Mouse (Mus musculus) spleen, adult 2 months (tissue): Measurements from ENCODE around the gene Nkrf. TPM values are rescaled to one million over a fixed set of nuclear protein-coding genes. Genes with fewer than 3 reads are reported as not detected.
A peak's percentile ranks its signal among the peaks of the same experiment; 100 is the strongest.

ENCODE experiments used
- DNase-seq, 2 experiments: peaks; one replicate each; pipeline versions ENCODE4 v3.0.0 to v3.0.0-alpha.2; 2012 to 2021; ENCODE audit warnings: low spot score in 2 of 2, low read depth in 1 of 2
- H3K27ac ChIP-seq: fragments of 200-500 bp; 2 replicates; pipeline ENCODE4 v1.5.1; 2012; ENCODE audit warnings: low read length, inconsistent platforms; ENCODE audit not compliant: insufficient read depth
- H3K27me3 ChIP-seq: fragments of 200-500 bp; 2 replicates; pipeline ENCODE4 v1.6.1; 2012; ENCODE audit warnings: mild to moderate bottlenecking, moderate library complexity, low read length, inconsistent platforms; ENCODE audit not compliant: control insufficient read depth, insufficient read depth
- H3K36me3 ChIP-seq: fragments of 200-500 bp; 2 replicates; pipeline ENCODE4 v1.6.1; 2012; ENCODE audit warnings: mild to moderate bottlenecking, low read length, inconsistent platforms; ENCODE audit not compliant: control insufficient read depth, insufficient read depth
- H3K4me1 ChIP-seq: fragments of 200-500 bp; 2 replicates; pipeline ENCODE4 v1.6.1; 2011; ENCODE audit warnings: inconsistent platforms; ENCODE audit not compliant: control insufficient read depth, insufficient read depth, insufficient read length
- H3K4me3 ChIP-seq: fragments of 200-500 bp; 2 replicates; pipeline ENCODE4 v1.5.1; 2011; ENCODE audit warnings: mild to moderate bottlenecking, inconsistent platforms; ENCODE audit not compliant: insufficient read depth, insufficient read length; ENCODE audit errors: extremely low read depth
- CTCF ChIP-seq: fragments of 200-500 bp; IDR thresholded peaks from 2 replicates; pipeline ENCODE4 v1.5.1; 2011; ENCODE audit warnings: mild to moderate bottlenecking, inconsistent platforms; ENCODE audit not compliant: insufficient read depth, insufficient read length, insufficient replicate concordance; ENCODE audit errors: extremely low read depth
- POLR2A ChIP-seq: fragments of 200-500 bp; IDR thresholded peaks from 2 replicates; pipeline ENCODE4 v1.6.1; 2011; ENCODE audit warnings: low read depth, low read length, inconsistent platforms
- WGBS: fragments of 180-500 bp; shearing (Covaris S2); methylation state at CpG from one replicate; pipeline ENCODE4 v1.1.7; 2018; 5-methylcytosine and 5-hydroxymethylcytosine counted together
- polyA plus RNA-seq: library from polyadenylated mRNA; depleted of rRNA; stranded (reverse); fragments of >200 nt; gene quantifications from 2 replicates; pipeline ENCODE4 v1.2.3, GENCODE M21; 2012; rRNA removed

Nkrf gene
- polyA plus RNA-seq, 1 experiment, result 0.46 TPM

DNA sequence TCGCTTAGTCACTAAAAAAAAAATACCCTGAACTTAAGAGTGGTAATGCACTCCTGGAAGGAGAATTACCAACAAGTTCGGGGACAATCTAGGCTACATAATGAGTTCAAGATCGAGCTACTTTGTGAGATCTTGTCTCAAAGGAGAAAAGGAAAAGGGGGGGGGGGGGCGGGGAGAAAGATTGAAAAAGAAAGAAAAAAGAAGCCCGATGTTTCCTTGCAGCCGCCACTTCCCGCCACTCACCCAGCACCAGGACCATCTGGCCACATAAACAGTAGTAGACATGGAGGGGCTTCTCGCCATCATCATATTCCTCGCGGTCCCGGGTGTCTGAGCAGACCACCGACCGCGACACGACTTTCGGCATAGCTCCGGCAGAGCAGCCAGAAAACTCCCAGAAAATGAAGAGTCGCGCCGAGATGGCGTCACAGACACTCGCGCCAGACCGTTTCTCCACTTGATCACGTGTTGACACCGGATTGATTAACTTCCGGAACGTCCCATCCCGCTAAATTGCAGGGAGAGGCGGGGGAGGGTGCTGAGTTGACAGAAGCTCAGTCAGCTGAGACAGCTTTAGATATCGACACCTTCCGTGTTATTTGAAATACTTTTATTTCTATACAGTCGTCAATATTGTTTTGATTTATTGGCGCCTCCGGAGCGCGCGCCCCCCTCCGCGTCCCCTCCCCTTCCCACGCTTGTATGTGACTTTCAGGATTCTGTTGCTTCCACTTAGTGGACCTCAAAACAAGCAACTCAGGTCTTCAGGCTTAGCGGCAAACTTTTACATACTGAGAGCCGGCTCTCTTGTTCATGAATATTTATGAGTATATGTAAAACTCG, 38.7 kb downstream of the Nkrf start:
- Histone ChIP-seq H3K27me3 (no peaks in the 10 kb centered on the region), H3K36me3 (no peaks in the 10 kb centered on the region), H3K27ac (peak overlapping the region; percentile 83), H3K4me3 (peak overlapping the region; percentile 66), H3K4me1 (no peaks in the 10 kb centered on the region)
- TF ChIP-seq CTCF (no peak), POLR2A (no peak)
- peak; percentile 68 to 71 for DNase-seq
- 25% methylated on average over 43 of the region's 44 CpGs for WGBS

DNA sequence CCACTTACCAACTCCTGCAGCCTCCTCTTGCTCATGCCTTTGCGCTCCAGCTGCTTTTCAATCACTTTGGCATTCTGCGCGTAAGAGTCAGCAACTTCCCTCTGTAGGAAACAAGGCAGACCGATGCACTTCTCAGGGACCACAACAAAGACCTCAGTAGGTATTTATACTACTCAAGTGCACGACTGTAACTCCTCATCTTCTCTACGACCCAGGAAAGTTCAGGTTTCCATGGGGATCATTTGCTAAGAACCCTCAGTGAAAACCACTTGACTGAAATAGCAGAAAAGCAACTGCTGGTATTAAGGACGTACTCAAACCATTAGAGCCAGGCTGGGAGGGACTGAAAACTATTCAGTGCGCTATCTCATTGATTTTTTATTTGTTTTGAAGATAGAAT, 50.1 kb downstream of the Nkrf start:
- WGBS, result 85% methylated on average over 8 of the region's 8 CpGs
- no peak for TF ChIP-seq CTCF
- DNase-seq, result no peak
- no peak overlapping the region for H3K27ac ChIP-seq
- no peak overlapping the region for H3K4me3 ChIP-seq
- H3K36me3 ChIP-seq, result 0 out of 2 replicates have a peak, but pooled peaks cover 1% of the 10 kb centered on the region
- H3K27me3 ChIP-seq, result no peaks in the 10 kb centered on the region
- H3K4me1 ChIP-seq, result no peaks in the 10 kb centered on the region

- Histone ChIP-seq H3K36me3 (no peaks in the 10 kb centered on the region), H3K27me3 (no peaks in the 10 kb centered on the region), H3K4me3 (no peak overlapping the region), H3K4me1 (no peaks in the 10 kb centered on the region), H3K27ac (no peak overlapping the region)
- WGBS, result 45% methylated on average over 1 of the region's 1 CpGs
- DNase-seq, result no peak
- TF ChIP-seq CTCF (no peak), POLR2A (no peak)
Measured at GRCm38 (mm10) chrX:36847152-36847551, 55.5 kb downstream of the Nkrf start.

- H3K27ac ChIP-seq, result no peak overlapping the region
- TF ChIP-seq CTCF (no peak), POLR2A (no peak)
- DNase-seq, result peak in 1 of 2 experiments; percentile 9
- H3K36me3 ChIP-seq, result no peaks in the 10 kb centered on the region
- no peak overlapping the region for H3K4me3 ChIP-seq
- no peaks in the 10 kb centered on the region for H3K27me3 ChIP-seq
- 29% methylated on average over 4 of the region's 4 CpGs for WGBS
- peaks cover 2% of the 10 kb centered on the region; the same call in 1 of the 2 replicates for H3K4me1 ChIP-seq
Measured at GRCm38 (mm10) chrX:36843346-36843990, 59.2 kb downstream of the Nkrf start.

DNA sequence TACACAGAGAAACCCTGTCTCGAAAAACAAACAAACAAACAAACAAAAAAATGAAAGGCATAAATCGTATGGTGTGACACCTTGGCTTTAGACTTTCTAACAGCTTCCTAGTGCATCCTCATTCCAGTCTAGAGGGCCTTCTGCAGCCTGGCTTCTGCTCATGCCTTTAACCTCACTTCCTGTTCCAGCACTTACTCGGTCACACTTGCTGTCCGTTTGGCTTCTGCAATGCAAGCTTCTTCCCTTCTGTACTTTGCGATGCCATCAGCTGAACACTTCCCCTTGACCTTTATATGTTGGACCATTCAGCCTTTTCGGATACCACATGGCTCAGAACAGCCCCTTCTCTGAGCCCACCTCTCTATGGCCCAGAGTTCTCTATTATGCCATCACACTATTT, 61.0 kb downstream of the Nkrf start:
- DNase-seq, result no peak
- WGBS, result 53% methylated on average over 6 of the region's 6 CpGs
- H3K36me3 ChIP-seq, result no peaks in the 10 kb centered on the region
- H3K27me3 ChIP-seq, result no peaks in the 10 kb centered on the region
- H3K4me3 ChIP-seq, result no peak overlapping the region
- no peak overlapping the region for H3K27ac ChIP-seq
- TF ChIP-seq POLR2A, result no peak
- H3K4me1 ChIP-seq, result peaks cover 2% of the 10 kb centered on the region; the same call in 1 of the 2 replicates

DNA sequence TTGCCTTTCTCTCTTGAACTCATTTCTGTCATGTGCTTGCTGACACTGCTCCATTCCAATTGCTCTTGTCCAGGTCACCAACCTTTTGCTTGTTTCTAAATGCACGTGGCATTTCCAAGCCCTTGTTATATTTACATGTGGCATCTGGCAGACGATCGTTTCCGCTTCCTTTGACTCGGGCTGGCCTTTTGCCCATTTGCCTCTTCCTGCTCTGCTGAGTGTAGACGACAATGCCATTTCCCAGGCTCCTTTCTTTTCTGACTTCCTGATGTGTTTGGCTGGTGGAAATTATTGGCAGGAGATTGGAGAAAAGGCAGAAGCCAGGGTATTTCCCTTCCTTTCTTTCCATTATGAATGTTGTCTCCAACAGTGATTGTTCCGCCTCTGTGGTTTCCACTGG, 63.3 kb downstream of the Nkrf start:
- Histone ChIP-seq H3K4me3 (no peak overlapping the region), H3K36me3 (no peaks in the 10 kb centered on the region), H3K27me3 (no peaks in the 10 kb centered on the region), H3K27ac (no peak overlapping the region), H3K4me1 (peaks cover 2% of the 10 kb centered on the region; the same call in 1 of the 2 replicates)
- no peak for DNase-seq
- WGBS, result 61% methylated on average over 7 of the region's 7 CpGs
- TF ChIP-seq CTCF (no peak), POLR2A (no peak)

Other genes starting within 250 kb of the Nkrf start
- 1.2 and 1.5 TPM in 2 replicates for gene Slc25a43, start 159.2 kb downstream of the Nkrf start, polyA plus RNA-seq
- gene Slc25a5, start 107.2 kb downstream of the Nkrf start, polyA plus RNA-seq, result 263 and 357 TPM in 2 replicates
- 19.8 and 21.9 TPM in 2 replicates for gene Ube2a, start 29.0 kb downstream of the Nkrf start, polyA plus RNA-seq
- gene C330007P06Rik, start 28.8 kb downstream of the Nkrf start, polyA plus RNA-seq, result 8.4 and 11.0 TPM in 2 replicates
- gene Sept6, start 88.9 kb upstream of the Nkrf start, polyA plus RNA-seq, result 45.0 and 55.5 TPM in 2 replicates
- gene Sowahd, start 145.9 kb upstream of the Nkrf start, polyA plus RNA-seq, result 0.05 and 0.08 TPM in 2 replicates
- gene Rpl39, start 182.5 kb upstream of the Nkrf start, polyA plus RNA-seq, result 47.1 and 62.8 TPM in 2 replicates
- 2.7 TPM in 2 replicates for gene Upf3b, start 207.4 kb upstream of the Nkrf start, polyA plus RNA-seq
- 1.3 and 1.8 TPM in 2 replicates for gene Nkap, start 223.9 kb upstream of the Nkrf start, polyA plus RNA-seq